Mouse (Mus musculus) urinary bladder, postnatal 14 days (tissue): ENCODE results near the gene Alkbh6.

Experiments
- DNase-seq: peaks from one replicate; pipeline ENCODE4 v3.0.0; 2021; ENCODE audit warnings: low spot score

Alkbh6 gene

GRCm38 (mm10) chr7:30308076-30309005 is at the start of gene Alkbh6:
TSS of gene Alkbh6 (plus strand) at chr7:30308717.
- peak; percentile 93 for DNase-seq

GRCm38 (mm10) chr7:30265041-30265440 is 43.5 kb upstream of the Alkbh6 start:
- DNase-seq, result no peak

- no peak for DNase-seq
Observed at GRCm38 (mm10) chr7:30265531-30265930, 43.0 kb upstream of the Alkbh6 start.

GRCm38 (mm10) chr7:30265935-30266334 is 42.6 kb upstream of the Alkbh6 start:
- no peak for DNase-seq

- DNase-seq, result no peak
Observed at GRCm38 (mm10) chr7:30266780-30267179, 41.7 kb upstream of the Alkbh6 start.

GRCm38 (mm10) chr7:30269641-30270040 is 38.9 kb upstream of the Alkbh6 start:
- no peak for DNase-seq

GRCm38 (mm10) chr7:30274383-30274782 is 34.1 kb upstream of the Alkbh6 start:
- DNase-seq, result no peak

- DNase-seq, result no peak
Observed at GRCm38 (mm10) chr7:30278911-30279310, 29.6 kb upstream of the Alkbh6 start.

GRCm38 (mm10) chr7:30279536-30279935 is 29.0 kb upstream of the Alkbh6 start:
- DNase-seq, result no peak

GRCm38 (mm10) chr7:30279951-30280669 is 28.4 kb upstream of the Alkbh6 start, which contains the start of the genes Thap8 and Wdr62:
TSS of gene Thap8 (plus strand) at chr7:30280094.
TSS of gene Wdr62 (minus strand) at chr7:30280419.
- DNase-seq, result peak; percentile 92

- DNase-seq, result peak; percentile 90
Observed at GRCm38 (mm10) chr7:30280670-30281138, 27.8 kb upstream of the Alkbh6 start.

- no peak for DNase-seq
Observed at GRCm38 (mm10) chr7:30281522-30281921, 27.0 kb upstream of the Alkbh6 start.

GRCm38 (mm10) chr7:30282740-30283139 is 25.8 kb upstream of the Alkbh6 start:
- DNase-seq, result no peak

GRCm38 (mm10) chr7:30286701-30287410 is 21.7 kb upstream of the Alkbh6 start:
- DNase-seq, result no peak

- DNase-seq, result no peak
Observed at GRCm38 (mm10) chr7:30288046-30288445, 20.5 kb upstream of the Alkbh6 start.

GRCm38 (mm10) chr7:30289071-30289713 is 19.3 kb upstream of the Alkbh6 start:
- DNase-seq, result no peak

GRCm38 (mm10) chr7:30289714-30290399 is 18.7 kb upstream of the Alkbh6 start:
- DNase-seq, result no peak

GRCm38 (mm10) chr7:30291215-30292131 is 17.0 kb upstream of the Alkbh6 start, which contains the start of gene Clip3:
TSS of gene Clip3 (plus strand) at chr7:30291728.
- DNase-seq, result peak; percentile 76

GRCm38 (mm10) chr7:30293795-30294194 is 14.7 kb upstream of the Alkbh6 start:
- no peak for DNase-seq

- DNase-seq, result no peak
Observed at GRCm38 (mm10) chr7:30294296-30294695, 14.2 kb upstream of the Alkbh6 start.
